Mouse (Mus musculus) forebrain, embryonic 14.5 days (tissue): Measurements from ENCODE around the gene Ptprk. TPM values are rescaled to one million over a fixed set of nuclear protein-coding genes. Genes with fewer than 3 reads are reported as not detected.

Experiments
- ATAC-seq: fragments of 200-750 bp; cut with Nextera tagmentation; 2 replicates; pipeline ENCODE4 v1.8.0; 2017; ENCODE audit warnings: mild to moderate bottlenecking, moderate library complexity
- DNase-seq: peaks from one replicate; pipeline ENCODE4 v3.0.0-alpha.2; 2015; ENCODE audit warnings: low spot score
- H3K27ac ChIP-seq: fragments of 300-500 bp; sonication (generic); 2 replicates; pipeline ENCODE4 v1.5.1; 2014; ENCODE audit warnings: low read depth, mild to moderate bottlenecking, control low read depth, low read length, moderate library complexity
- H3K27me3 ChIP-seq: fragments of 300-500 bp; sonication (generic); replicated peaks from 2 replicates; pipeline ENCODE4 v1.6.1; 2014; ENCODE audit warnings: low read length, control low read depth, mixed read lengths; ENCODE audit not compliant: control insufficient read depth, insufficient read depth
- H3K36me3 ChIP-seq: fragments of 300-500 bp; sonication (generic); 2 replicates; pipeline ENCODE4 v1.6.1; 2014; ENCODE audit warnings: low read length, control low read depth; ENCODE audit not compliant: control insufficient read depth, insufficient read depth
- H3K4me1 ChIP-seq: fragments of 300-500 bp; sonication (generic); 2 replicates; pipeline ENCODE4 v1.6.1; 2014; ENCODE audit warnings: antibody characterized with exemption, low read length, control low read depth; ENCODE audit not compliant: control insufficient read depth, insufficient read depth
- H3K4me2 ChIP-seq: fragments of 300-500 bp; sonication (generic); 2 replicates; pipeline ENCODE4 v1.6.1; 2014; ENCODE audit warnings: mild to moderate bottlenecking, control low read depth, low read length
- H3K4me3 ChIP-seq: fragments of 300-500 bp; sonication (generic); 2 replicates; pipeline ENCODE4 v1.5.1; 2014; ENCODE audit warnings: low read depth, low read length, control low read depth
- H3K9ac ChIP-seq: fragments of 300-500 bp; sonication (generic); 2 replicates; pipeline ENCODE4 v1.6.1; 2014; ENCODE audit warnings: mild to moderate bottlenecking, low read length, control low read depth, moderate library complexity
- H3K9me3 ChIP-seq: fragments of 300-500 bp; sonication (generic); replicated peaks from 2 replicates; pipeline ENCODE4 v1.6.1; 2016; ENCODE audit warnings: low read length, control low read depth, mixed read lengths; ENCODE audit not compliant: control insufficient read depth
- WGBS: fragments of 180-500 bp; shearing (Covaris S2); extraction: QIAGEN DNeasy Blood & Tissue Kit; methylation state at CpG from one replicate; pipeline ENCODE4 v1.1.7; 2014; 5-methylcytosine and 5-hydroxymethylcytosine counted together
- polyA plus RNA-seq: library from polyadenylated mRNA; unstranded; fragments of >200 nt; fragmentation: Nextera tagmentation; extraction: Ambion mirVana; gene quantifications from 2 replicates; pipeline ENCODE4 v1.2.1, GENCODE M21; 2014

The Ptprk gene
- polyA plus RNA-seq, 1 experiment from 2014 or later = 14.7 TPM

DNA sequence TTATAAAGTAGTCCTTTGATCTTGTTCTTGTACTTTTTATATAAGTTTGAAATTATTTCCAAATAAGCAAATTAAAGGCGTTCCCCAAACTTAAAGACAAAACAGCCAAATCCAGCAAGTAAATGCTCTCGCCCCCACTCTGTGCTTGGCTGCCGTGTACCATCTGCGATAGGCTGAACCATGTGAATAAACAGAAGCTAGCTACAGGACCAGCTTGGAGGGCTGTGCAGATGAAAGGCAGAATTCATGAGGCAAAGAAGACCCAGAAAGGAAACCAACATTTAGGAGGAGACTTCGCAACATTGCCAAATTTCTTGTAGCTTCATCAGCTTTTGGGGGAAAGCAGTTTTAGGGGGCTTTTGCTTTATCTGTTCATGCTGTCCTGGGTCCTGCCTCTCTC is 53.4 kb downstream of the Ptprk start:
- Histone ChIP-seq H3K9me3 (no peaks in the 10 kb centered on the region), H3K4me3 (no peak overlapping the region), H3K9ac (no peak overlapping the region), H3K4me1 (no peaks in the 10 kb centered on the region), H3K27ac (no peak overlapping the region), H3K4me2 (no peak overlapping the region), H3K27me3 (no peaks in the 10 kb centered on the region), H3K36me3 (no peaks in the 10 kb centered on the region)
- ATAC-seq (peak; percentile 50; the same call in 1 of the 2 replicates), DNase-seq (peak; percentile 26)
- WGBS = 88% methylated on average over 5 of the region's 5 CpGs

DNA sequence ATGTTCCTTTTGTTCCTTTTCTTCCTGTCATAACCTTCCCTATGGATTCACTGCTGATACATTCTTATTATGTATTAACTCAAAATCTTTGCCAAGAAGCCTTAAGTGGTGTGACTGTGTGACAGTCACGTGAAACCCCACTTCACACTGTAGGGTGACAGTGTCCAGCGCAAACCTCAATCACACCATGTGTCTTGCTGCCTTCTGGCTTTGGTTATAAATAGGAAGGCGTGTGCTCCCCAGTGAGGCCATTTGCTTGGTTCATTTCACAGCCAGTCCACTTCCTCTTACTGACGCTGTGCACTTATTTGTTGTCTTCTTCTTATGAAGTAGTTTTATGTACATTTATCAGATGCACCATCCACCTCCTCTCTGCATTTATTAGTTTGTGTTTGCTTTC is 53.8 kb downstream of the Ptprk start:
- ATAC-seq (no peak), DNase-seq (no peak)
- Histone ChIP-seq H3K4me2 (no peak overlapping the region), H3K9ac (no peak overlapping the region), H3K9me3 (no peaks in the 10 kb centered on the region), H3K27me3 (no peaks in the 10 kb centered on the region), H3K36me3 (no peaks in the 10 kb centered on the region), H3K27ac (no peak overlapping the region), H3K4me1 (no peaks in the 10 kb centered on the region), H3K4me3 (no peak overlapping the region)
- WGBS = 80% methylated on average over 4 of the region's 4 CpGs

DNA sequence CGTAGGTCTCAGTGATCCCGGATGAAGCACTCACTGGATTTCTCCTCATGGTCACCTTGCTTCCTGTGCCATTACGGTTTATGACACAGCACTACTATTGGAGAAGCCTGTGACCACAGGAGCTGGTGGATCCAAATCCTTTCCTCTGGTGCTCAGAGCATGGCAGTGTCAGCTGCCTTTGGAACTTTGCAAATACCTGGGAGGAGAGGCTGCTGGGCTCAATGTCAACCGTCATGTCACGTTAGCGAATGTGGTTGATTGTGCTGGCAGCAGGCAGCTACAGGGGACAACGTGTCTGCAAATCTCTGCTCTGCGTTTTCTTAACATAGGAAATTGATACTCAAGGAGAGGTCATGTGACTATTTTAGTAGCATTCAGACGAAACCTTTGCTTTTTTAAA is 55.8 kb downstream of the Ptprk start:
- H3K9me3 ChIP-seq = no peaks in the 10 kb centered on the region
- WGBS = 93% methylated on average over 9 of the region's 9 CpGs
- no peak for DNase-seq
- ATAC-seq = no peak
- H3K4me3 ChIP-seq = no peak overlapping the region
- H3K27me3 ChIP-seq = no peaks in the 10 kb centered on the region
- H3K9ac ChIP-seq = no peak overlapping the region
- H3K4me2 ChIP-seq = no peak overlapping the region
- H3K27ac ChIP-seq = no peak overlapping the region
- H3K4me1 ChIP-seq = no peaks in the 10 kb centered on the region
- H3K36me3 ChIP-seq = no peaks in the 10 kb centered on the region

DNA sequence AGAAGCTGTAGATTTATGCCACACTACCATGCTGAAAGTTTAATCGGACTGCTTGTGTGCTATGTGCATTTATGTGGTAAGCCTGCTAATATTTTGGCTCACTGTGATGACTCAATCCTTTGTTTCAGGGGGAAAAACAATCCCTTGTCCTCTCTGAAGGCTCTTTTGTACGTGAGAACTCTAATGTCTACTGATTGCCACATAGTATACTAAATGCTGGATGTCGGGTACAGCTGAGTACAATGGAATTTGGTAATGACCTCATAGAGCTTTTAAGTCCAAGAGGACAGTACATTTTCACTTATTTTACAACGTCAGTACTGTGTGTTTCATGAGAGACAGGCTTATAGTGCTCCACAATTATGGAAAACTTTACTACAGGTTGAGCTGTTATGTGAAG is 59.1 kb downstream of the Ptprk start:
- Histone ChIP-seq H3K27me3 (no peaks in the 10 kb centered on the region), H3K9me3 (no peaks in the 10 kb centered on the region), H3K9ac (no peak overlapping the region), H3K27ac (no peak overlapping the region), H3K4me2 (no peak overlapping the region), H3K36me3 (no peaks in the 10 kb centered on the region), H3K4me3 (no peak overlapping the region), H3K4me1 (no peaks in the 10 kb centered on the region)
- ATAC-seq (no peak), DNase-seq (no peak)
- WGBS = 78% methylated on average over 4 of the region's 4 CpGs

DNA sequence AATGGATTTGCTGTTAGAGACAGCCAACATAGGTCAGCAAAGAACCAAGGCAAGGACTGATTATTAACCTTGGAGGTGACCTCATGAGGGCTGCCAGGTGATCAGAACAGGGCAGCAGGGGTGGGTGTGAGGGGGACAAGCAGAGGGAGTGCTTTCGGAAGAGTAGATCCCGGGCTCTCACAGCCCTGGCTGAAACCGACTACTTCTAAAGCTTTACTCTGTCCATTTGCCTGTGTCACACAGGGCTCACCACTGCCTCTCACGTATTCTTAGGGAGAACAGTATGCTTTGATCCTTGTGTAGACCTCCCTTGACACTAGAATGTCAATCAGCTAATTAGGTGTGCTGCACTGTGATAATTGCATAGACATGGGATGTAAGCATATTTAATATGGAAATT is 63.8 kb downstream of the Ptprk start:
- Histone ChIP-seq H3K27ac (no peak overlapping the region), H3K4me2 (no peak overlapping the region), H3K9ac (no peak overlapping the region), H3K9me3 (no peaks in the 10 kb centered on the region), H3K4me1 (no peaks in the 10 kb centered on the region), H3K36me3 (no peaks in the 10 kb centered on the region), H3K4me3 (no peak overlapping the region), H3K27me3 (no peaks in the 10 kb centered on the region)
- ATAC-seq (no peak), DNase-seq (no peak)
- 66% methylated on average over 4 of the region's 4 CpGs for WGBS

DNA sequence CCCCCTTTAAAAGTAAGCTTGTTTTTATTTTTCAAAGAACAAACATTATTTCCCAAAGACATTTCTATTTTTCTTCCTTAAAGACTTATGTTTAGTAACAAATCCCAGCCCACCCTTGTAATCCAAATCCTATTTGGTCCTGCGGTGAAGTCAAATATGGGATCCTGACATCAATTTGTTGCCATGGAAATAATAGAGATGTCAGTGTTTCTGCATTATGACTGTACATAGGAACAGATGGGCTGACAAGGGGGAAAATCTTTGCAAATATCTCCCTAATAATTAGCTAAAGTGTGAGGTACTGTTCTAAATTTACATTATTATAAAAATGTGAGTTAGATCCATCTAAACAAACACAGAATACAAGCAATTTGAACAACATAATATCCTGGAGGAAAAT is 69.8 kb downstream of the Ptprk start:
- no peaks in the 10 kb centered on the region for H3K36me3 ChIP-seq
- DNase-seq = peak; percentile 51
- no peak overlapping the region for H3K4me2 ChIP-seq
- peaks cover 3% of the 10 kb centered on the region; the same call in 1 of the 2 replicates for H3K4me1 ChIP-seq
- no peaks in the 10 kb centered on the region for H3K9me3 ChIP-seq
- no peak overlapping the region for H3K9ac ChIP-seq
- H3K4me3 ChIP-seq = no peak overlapping the region
- ATAC-seq = peak; percentile 32; the same call in 1 of the 2 replicates
- H3K27ac ChIP-seq = no peak overlapping the region
- 65% methylated on average over 1 of the region's 1 CpGs for WGBS
- H3K27me3 ChIP-seq = no peaks in the 10 kb centered on the region

DNA sequence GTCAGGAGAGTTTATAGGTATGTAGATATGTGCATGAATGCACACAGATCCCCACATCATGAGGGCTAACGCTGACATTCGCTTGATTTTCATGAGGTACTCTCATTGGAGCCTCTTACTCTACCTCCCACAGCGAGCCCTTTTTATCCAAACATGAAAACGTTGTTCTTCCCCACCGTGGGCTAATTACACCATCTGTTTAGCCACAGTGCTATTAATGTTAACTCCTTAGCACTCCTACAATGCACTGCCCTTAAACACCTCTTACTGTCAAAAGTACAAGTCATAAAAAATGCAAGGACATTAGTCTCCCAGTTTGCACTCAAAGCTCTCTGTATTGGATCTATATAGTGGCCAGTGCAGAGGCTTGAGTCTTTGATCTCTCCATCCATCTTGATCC is 70.7 kb downstream of the Ptprk start:
- Histone ChIP-seq H3K9ac (no peak overlapping the region), H3K36me3 (no peaks in the 10 kb centered on the region), H3K27ac (no peak overlapping the region), H3K4me2 (no peak overlapping the region), H3K9me3 (no peaks in the 10 kb centered on the region), H3K4me3 (no peak overlapping the region), H3K27me3 (no peaks in the 10 kb centered on the region), H3K4me1 (peaks cover 3% of the 10 kb centered on the region; the same call in 1 of the 2 replicates)
- DNase-seq (no peak), ATAC-seq (no peak)
- WGBS = 60% methylated on average over 5 of the region's 5 CpGs

DNA sequence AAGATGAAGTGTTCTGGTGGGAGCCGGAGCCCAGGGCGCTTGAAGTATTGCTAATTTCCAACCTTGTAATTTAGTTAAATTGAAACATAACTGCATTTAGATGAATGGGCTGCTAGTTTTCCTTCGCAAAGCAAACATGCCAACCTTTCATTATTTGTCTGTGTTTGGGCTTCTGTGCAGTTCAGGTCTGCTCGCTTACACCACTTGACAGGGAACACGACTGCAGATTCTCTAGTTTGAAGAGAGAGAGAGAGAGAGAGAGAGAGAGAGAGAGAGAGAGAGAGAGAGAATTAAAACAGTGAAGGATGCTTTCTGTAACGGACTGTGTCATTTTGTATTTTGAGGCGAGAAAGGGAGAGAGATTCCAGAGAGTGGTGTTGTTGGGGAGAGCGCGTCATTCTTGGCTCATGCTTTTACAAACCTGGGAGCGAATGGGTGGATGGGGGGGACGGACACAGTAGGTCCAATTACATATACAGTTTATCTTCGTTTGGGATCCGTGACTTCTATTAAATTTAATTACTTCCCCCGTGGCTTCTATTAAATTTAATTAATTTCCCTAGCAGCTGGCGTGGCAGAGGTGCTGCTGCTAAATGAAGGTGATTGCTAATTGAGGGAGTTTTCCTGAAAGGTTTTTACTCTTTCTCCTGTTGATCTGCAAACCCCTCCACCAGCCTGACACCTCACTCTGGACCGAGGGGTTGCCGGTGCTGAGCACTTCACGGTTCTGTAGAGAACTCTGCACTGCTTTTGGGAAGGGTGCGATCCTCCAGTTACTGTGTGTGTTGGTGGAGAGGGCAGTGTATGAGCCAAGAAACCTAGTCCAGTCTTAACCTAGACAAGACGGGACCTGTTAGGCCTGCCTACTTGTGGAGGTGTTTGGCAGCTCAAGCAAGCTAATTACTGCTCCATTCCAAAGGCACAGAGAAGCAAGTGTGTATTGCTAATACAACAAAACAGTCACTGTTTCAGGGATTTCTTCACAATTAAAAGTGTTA is 81.4 kb downstream of the Ptprk start:
- 40% methylated on average over 20 of the region's 20 CpGs for WGBS
- Histone ChIP-seq H3K9me3 (no peaks in the 10 kb centered on the region), H3K36me3 (no peaks in the 10 kb centered on the region), H3K4me2 (peak overlapping the region; percentile 32), H3K27me3 (no peaks in the 10 kb centered on the region), H3K4me1 (peaks cover 9% of the 10 kb centered on the region), H3K9ac (peak overlapping the region; percentile 8; the same call in 1 of the 2 replicates), H3K4me3 (no peak overlapping the region), H3K27ac (no peak overlapping the region)
- DNase-seq (peak; percentile 57), ATAC-seq (peak; percentile 60)

DNA sequence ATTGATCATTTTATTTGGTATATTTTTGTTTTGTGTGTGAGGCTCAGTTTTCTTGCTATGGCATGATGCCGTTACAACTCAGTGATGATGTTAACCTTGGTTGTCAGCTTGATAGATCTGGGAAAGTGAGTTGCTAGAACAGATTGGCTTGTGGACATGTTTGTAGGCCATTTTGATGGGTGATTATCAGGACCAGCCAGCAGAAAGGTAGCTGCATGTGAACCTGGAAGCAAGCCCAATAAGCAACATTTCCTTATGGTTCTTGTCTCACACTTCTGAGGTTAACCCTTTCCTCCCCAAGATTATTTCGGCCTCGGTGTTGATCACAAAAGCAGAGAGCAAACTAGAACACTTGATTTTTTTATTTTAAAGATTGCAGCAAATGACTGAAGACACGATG is 85.1 kb downstream of the Ptprk start:
- Histone ChIP-seq H3K36me3 (no peaks in the 10 kb centered on the region), H3K9ac (no peak overlapping the region), H3K27me3 (no peaks in the 10 kb centered on the region), H3K4me2 (no peak overlapping the region), H3K4me3 (no peak overlapping the region), H3K27ac (no peak overlapping the region), H3K4me1 (peaks cover 13% of the 10 kb centered on the region), H3K9me3 (no peaks in the 10 kb centered on the region)
- 66% methylated on average over 4 of the region's 4 CpGs for WGBS
- ATAC-seq (peak; percentile 52), DNase-seq (peak; percentile 77)
